Mouse (Mus musculus) regulatory T cell (primary cell): ENCODE measurements at regions not wholly inside any gene's neighbourhood (a gene's known extent, or its start where the extent isn't known, plus 50 kb on each side); places are given as distances from the start of the nearest gene placed in this dataset.

Experiments used
- in situ Hi-C: fragments of 300-600 bp; cut with MboI, MseI; formaldehyde crosslinking; loops from one replicate; pipeline ENCODE4 v1.15.1; 2025; ENCODE audit warnings: high pct_unique_total_duplicates

GRCm38 (mm10) chr14:46706462-46706861 lies 53.9 kb upstream of the Cdkn3 start:
- in situ Hi-C loops: loop anchor here (25.0 kb wide), 1 partner anchor 819 kb away; no protein-coding TSS in a partner anchor

GRCm38 (mm10) chr14:46704316-46704751 lies 56.0 kb upstream of the Cdkn3 start:
- in situ Hi-C loops: loop anchor here (25.0 kb wide), 1 partner anchor 817 kb away; no protein-coding TSS in a partner anchor

DNA sequence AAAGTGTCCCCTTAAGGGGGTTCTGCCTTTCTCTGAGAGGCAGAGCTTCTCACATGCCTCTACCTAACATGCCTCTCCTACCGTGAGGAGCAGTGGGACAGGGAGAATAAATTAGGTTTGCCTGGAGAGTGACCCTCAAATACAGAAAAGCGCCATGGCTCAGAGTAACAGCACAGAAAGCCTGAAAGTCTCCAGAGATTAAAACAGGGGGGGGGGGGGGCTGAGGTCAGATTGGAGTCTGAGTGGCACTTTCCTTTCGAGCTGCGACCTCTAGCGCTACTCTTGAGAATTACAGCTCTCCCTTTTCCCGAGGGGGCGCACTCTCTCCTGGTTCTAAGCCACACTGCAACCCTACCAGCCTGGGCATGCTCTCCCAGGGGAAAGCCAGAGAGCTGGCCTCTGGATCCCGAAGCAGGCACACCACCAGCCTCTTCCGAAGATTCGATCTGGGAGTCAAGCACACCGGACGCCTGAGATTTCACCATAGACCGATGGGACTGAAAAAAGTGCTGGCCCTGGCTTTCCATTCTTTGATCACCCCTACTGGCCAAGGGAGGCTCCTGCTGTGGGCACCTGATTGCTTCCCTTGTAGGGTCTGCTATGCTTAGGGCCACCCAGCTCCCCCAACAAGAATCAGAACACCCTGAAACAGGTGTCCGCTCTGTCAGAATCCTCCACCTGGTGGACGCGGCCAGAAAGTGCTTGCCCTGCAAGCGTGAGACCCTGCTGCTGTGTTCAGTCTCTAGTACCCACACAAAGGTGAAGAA lies 57.5 kb upstream of the Cdkn3 start:
- in situ Hi-C loops: loop anchor here (25.0 kb wide), 1 partner anchor 816 kb away; no protein-coding TSS in a partner anchor

GRCm38 (mm10) chr14:46692571-46692970 lies 67.8 kb upstream of the Cdkn3 start:
- in situ Hi-C loops: no loop called here

- in situ Hi-C loops: no loop called here
These were observed 68.3 kb upstream of the Cdkn3 start for GRCm38 (mm10) chr14:46692067-46692466.

DNA sequence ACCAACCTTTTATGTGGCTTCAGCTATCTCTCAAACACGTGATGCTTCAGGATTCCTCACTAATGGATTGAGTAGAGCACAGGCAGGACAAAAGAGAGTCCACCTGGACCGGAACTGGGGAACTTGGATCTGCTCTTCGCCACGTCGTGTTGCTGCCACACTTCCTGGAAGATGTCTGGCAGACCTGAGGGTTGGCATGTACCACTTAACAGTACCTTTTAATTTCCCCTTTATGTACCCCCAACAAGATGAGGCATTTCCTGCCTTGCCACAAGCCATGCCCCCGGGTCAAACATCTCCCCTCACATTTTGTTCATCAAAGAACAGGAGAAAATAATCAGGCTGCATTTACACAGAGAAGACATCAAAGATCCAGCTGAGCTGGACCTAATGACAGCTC lies 77.6 kb upstream of the Cdkn3 start:
- in situ Hi-C loops: no loop called here

DNA sequence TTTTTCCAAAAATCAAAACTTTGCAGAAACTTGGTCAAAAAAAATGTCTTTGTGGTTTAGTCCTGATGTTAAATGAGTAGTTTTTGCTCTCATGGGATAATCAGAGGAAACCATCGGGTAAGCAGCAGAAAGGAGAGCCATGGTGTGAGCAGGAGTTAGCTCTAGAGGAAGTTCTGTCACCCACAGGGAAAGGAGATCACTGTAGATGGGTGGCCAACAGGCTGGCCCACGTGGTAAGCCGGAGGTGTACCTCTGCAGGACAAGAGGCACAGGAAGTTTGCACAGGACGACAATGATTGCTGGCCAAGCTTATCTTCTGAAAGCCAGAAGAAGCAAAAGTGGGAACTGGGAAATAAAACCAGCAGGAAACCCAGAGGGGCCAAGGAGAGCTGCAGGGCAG lies 81.4 kb upstream of the Cdkn3 start:
- in situ Hi-C loops: no loop called here

GRCm38 (mm10) chr14:46671482-46672225 lies 88.7 kb upstream of the Cdkn3 start:
- in situ Hi-C loops: no loop called here

DNA sequence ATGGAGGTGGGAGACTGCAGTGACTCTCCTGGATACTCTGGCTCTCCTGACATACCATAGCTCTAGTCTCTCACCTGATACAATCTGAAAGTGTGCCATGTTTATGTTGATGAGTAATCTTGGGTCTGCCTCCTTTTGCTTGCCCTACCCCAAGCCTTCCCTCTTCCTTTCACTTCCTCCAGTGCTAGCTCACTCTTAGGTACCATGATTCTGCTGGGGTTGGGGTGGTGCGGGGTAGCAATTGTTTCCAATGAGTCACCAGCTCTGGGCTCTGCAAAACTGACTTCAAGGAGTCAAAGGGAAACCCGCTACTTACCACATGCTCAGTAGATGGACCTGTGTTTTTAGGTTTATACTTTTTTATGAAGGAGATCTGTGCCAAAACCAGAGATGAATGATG lies 89.3 kb upstream of the Cdkn3 start:
- in situ Hi-C loops: no loop called here

DNA sequence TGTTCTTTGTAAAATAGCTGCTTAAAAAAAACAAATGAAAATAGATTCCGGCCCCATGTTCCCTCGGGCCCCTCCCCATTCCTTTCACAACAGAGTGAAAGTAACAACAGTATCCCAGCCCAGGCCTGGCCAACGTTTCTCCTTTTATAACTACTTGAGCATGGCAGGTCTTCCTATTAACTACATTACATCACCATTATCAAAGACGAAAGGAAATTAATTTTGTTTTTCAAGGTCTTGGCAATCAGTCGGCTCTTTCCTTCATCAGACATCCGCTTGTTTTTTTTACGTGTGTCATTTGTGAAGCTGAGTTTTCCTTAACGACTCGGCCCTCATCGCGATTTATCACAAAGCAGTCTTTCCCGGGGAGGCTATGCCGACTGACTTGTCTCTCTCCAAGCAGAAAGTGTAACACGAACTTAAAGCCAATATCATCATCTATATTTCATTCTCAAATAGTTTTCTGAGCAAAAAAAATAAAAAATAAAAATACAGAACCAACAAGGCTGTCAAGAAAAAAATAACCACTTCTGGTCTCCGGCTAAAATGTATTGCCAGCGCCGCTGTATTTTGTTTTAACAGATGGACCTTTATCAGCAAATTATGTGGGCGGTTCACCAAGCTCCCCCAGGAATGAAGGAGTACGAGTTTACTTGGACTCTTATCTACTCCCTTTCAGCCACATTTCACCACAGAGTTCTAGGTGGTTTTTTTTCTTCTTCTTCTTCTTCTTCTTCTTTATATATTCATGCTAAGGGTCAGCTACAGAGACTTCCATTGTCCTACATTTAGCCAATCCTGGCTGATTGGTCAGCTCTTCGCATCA lies 89.9 kb upstream of the Cdkn3 start:
- in situ Hi-C loops: no loop called here

DNA sequence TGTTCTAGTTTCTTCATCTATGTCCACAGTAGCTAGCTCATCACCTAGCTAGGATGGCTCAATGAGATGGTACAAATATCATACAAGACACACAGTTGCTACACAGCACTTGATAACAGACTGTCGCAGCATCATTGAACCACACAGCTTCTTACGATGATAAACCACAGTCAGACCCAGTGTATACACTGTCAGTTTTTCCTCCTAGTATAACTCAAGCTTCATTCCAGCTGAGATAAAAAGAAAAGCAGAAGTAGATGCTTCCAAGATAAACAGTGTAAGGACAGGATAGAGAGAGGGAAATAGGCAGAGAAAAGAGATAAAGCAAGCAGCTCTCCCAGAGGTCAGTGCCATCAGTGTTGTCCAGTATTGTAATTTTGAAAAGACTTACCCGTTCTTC lies 92.1 kb upstream of the Cdkn3 start:
- in situ Hi-C loops: no loop called here

- in situ Hi-C loops: no loop called here
These were observed 96.0 kb upstream of the Cdkn3 start for GRCm38 (mm10) chr14:46664305-46664704.

DNA sequence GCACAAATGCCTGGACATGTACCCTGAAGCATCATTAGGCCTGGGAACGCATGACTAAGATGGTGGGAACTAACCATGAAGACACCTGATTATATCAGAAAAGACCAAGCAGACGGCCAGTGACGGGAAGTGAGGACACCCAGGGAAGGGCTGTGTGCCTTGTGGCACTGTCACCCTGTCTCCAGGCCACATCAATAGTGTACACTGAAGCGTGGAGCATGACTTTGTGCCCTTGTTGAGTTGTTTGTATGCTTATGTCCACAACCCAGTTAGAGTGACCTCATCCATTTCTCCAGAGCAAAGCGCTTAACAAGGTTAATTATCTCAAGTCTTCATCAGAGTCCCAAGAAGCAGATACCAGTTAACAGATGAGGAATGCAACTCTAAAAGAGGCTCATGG lies 96.8 kb upstream of the Cdkn3 start:
- in situ Hi-C loops: no loop called here

- in situ Hi-C loops: no loop called here
These were observed 98.4 kb upstream of the Cdkn3 start for GRCm38 (mm10) chr14:46661792-46662545.

DNA sequence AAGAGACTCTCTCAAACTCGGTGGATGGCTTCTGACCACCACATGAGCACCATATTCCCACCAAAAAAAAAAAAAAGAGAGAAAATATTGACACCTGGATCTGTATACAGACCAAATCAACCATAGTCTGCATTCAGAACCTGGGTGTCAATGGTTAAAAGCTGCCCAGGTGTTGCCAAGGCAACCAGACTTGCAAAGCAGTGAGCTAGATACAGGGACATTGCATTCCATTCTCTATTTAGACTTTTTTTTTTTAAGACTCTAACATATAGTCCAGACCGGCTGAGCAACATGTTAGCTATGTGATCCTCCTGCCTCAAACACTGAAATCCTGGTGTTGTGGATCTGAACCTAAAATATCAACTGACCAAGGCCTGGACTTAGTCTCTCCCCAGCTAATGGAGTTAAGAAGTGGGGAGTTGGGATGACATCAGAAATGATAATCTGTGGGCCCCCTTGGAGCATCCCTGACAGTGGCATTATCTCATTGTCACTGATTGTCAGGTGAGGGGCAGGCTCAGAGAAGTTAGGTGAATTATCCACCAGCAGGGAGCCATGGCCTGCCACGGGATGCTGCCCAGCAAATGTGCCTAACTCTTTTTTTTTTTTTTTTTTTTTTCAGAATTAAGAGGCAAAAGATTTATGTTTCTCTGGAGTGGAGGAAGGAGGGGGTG lies 99.1 kb upstream of the Cdkn3 start:
- in situ Hi-C loops: no loop called here

- in situ Hi-C loops: no loop called here
These were observed 101.0 kb upstream of the Cdkn3 start for GRCm38 (mm10) chr14:46659365-46659764.

DNA sequence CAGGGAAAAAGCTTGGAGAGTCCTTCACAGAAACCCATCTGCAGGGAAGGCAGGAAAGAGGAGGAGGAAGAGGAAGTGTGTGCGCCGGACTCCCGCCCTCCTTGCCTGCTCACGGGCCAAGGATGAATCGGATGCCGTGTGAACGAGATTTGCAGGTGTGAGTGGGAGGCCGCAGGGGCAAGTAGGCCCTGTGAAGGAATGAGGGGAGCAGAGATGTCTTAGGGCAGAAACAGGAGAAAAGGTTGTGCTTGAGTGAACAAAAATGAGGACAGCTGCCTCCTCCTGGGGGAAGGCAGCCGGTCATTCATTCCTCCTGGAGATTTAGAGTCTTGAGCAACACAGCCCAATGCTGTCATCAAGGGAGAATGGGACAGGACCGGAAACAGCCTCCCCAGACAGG lies 104.1 kb upstream of the Cdkn3 start:
- in situ Hi-C loops: no loop called here

GRCm38 (mm10) chr14:46647319-46647974 lies 112.9 kb upstream of the Cdkn3 start:
- in situ Hi-C loops: no loop called here

DNA sequence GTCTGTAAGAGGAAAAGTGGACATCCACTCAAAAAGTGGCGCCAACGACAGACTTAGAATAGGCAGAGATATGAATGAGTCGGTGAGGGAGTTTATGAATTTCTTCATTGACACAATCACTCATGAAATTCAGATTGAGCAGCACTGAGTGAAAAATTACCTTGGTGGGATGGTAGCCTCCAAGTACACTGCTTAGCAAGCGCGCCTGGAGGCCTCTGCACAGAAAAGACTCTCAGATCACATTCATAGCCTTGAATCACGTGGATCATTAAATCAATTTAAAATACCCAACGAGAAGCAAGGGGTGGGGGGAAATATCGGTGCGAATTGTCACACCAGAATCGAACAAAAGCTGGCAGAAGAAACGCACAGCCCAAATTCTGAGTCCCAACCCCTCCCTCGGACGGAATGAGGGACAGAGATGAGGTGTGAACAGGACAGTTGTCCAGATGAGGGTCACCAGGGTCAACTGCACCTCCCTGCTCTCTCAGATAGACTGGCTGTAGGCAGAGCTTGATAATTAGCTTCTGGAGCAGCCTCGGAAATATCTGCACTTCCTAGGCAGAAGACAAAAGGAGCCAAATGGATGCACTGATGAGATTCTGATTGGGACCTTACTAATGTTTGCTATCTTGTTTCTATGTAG lies 113.5 kb upstream of the Cdkn3 start:
- in situ Hi-C loops: no loop called here
